Mouse (Mus musculus): ENCODE measurements around the gene Togaram1.

The Togaram1 gene

GRCm38 (mm10) chr12:65048799-65049198 lies 83.2 kb downstream of the Togaram1 start:
- DNase-seq (ENCODE audit: low spot score in 2 of 2) = no peak

DNA sequence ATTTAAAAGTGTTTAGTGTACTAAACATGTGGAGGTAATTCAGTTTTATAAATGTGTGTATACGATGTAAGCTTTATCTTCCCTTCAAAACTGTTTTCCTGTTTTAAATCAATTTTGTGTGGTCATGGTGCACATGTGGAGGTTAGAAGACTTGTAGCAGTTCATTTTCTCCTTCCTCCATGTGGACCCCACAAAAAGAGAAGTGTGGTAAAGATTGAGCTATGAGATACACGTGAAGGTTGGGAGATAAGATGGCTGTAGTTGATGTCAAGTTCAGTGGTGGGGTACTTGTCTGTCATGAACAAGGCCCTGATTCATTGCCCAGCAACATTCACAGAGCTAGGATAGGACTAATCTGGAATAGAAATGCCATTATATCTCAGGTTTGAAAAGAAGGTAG lies 92.6 kb downstream of the Togaram1 start:
- no peak for DNase-seq (ENCODE audit: low spot score in 2 of 2)

- DNase-seq (ENCODE audit: low spot score in 2 of 2) = no peak
Observed at GRCm38 (mm10) chr12:65061082-65061481, 95.5 kb downstream of the Togaram1 start.

DNA sequence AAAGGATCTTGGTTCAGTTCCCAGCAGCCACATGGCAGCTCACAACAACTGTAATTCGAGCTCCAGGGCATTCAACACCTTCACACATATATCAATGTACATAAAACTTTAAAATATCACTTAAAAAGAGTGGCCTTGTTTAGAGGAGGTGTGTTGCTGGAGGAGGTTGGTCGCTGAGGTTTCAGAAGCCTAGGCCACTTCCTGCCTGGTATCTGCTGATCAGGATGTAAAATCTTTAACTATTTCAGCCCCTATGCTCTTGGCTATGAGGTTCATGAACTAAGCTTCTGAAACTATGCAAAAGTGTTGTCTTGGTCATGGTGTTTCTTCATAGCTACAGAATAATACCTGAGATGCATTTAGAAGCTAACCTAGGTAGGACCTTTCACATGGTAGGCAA lies 99.6 kb downstream of the Togaram1 start:
- DNase-seq (ENCODE audit: low spot score in 2 of 2) = no peak

GRCm38 (mm10) chr12:65066234-65066633 lies 100.6 kb downstream of the Togaram1 start:
- no peak for DNase-seq (ENCODE audit: low spot score in 2 of 2)

DNA sequence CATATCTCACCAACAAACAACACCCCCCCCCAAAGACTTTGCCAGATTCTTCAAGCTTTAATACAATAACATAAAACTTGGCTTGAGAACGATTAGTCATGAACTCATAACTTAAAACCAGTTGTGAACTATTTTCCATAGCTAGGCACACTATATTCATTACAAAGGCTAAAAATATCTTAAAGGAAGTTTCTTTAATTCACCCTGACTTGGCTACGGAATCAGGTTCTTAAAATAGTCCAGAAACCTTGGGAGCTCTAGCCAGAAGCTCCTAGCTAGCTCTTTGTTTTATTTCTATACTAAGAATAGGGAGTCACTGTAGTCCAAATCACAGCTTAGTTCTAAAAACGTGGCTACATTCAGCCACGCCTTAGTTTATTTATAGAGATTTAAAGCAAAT lies 102.8 kb downstream of the Togaram1 start:
- DNase-seq (ENCODE audit: low spot score in 2 of 2) = no peak
